Mouse (Mus musculus) lung, postnatal 0 days (tissue): ENCODE results near the gene Mbd3l1.

ENCODE experiments used
- CTCF ChIP-seq: IDR thresholded peaks from 2 replicates; pipeline ENCODE4 v1.5.1; 2016; ENCODE audit warnings: antibody characterized with exemption, mild to moderate bottlenecking
- EP300 ChIP-seq: IDR thresholded peaks from 2 replicates; pipeline ENCODE4 v1.6.1; 2016; ENCODE audit warnings: antibody characterized with exemption, mild to moderate bottlenecking, control low read depth

DNA sequence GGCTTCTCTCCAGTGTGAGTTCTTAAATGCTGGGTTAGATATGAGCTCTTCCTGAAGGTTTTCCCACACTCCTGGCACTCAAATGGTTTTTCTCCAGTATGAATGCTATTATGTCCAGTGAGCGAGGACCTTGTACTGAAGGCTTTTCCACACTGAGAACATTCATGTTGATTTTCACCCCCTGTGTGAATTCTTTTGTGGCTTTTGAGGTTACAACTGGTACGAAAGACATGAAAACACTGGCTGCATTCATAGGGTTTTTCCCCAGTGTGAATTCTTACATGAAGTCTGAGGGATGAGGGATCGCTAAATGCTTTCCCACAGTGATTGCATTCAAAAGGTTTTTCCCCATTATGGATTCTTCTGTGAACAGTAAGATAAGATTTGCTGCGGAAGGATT is 21.6 kb upstream of the Mbd3l1 start:
- TF ChIP-seq CTCF (no peak), EP300 (no peak)
